Mouse (Mus musculus): ENCODE results near the gene Flad1. TPM values are rescaled to one million over a fixed set of nuclear protein-coding genes. Genes with fewer than 3 reads are reported as not detected.

The Flad1 gene
- polyA plus RNA-seq, 1 experiment from 2014 or later: 18.1 TPM

- 95% methylated on average over 8 of the region's 8 CpGs for WGBS
- peaks cover 32% of the 10 kb centered on the region for H3K36me3 ChIP-seq (ENCODE audit: insufficient read depth)
- no peaks in the 10 kb centered on the region for H3K9me3 ChIP-seq (ENCODE audit: low read depth, low read length)
- DNase-seq: no peak
- H3K4me1 ChIP-seq (ENCODE audit: insufficient read depth): peaks cover 17% of the 10 kb centered on the region
- H3K27me3 ChIP-seq (ENCODE audit: insufficient read depth, low read length): no peaks in the 10 kb centered on the region
- no peak overlapping the region for H3K9ac ChIP-seq
- TF ChIP-seq CTCF (IDR thresholded peaks at IDR 0.05; ENCODE audit: low read depth): no peak
- 0 out of 2 replicates have a peak overlapping the region, but pooled peaks have one; percentile 55 for H3K4me3 ChIP-seq (ENCODE audit: low read depth, low read length)
- ATAC-seq (ENCODE audit: insufficient read depth): no peak
- no peak overlapping the region for H3K27ac ChIP-seq (ENCODE audit: low read depth)
- H3K4me2 ChIP-seq: peak overlapping the region; percentile 86
Observed at GRCm38 (mm10) chr3:89416158-89416557, 4.5 kb upstream of the Flad1 start.

DNA sequence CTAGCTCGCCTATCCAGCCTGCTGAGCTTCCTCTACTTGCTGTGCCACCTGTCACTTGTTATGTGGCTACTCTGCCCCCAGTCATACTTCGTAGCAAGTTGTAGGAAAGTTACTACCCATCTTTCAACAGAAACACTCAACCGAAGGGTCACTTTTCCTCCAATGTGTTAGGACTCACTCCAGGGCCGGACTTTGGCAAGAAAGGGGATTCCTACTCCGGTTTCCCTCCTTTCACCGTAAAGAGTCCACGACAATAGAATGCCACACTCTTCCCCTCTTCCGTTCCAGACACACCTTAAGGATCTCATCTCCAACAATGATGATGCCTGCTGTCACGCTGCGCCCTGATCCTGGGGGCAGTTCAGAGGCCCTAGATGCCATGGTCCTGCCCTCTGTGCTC lies 806 bp downstream of the Flad1 start:
- DNase-seq: no peak
- Histone ChIP-seq H3K4me3 (ENCODE audit: low read depth, low read length) (peak overlapping the region; percentile 57), H3K27me3 (ENCODE audit: insufficient read depth, low read length) (no peaks in the 10 kb centered on the region), H3K9me3 (ENCODE audit: low read depth, low read length) (no peaks in the 10 kb centered on the region), H3K9ac (peak overlapping the region; percentile 56), H3K36me3 (ENCODE audit: insufficient read depth) (peaks cover 41% of the 10 kb centered on the region), H3K4me2 (peak overlapping the region; percentile 76), H3K4me1 (ENCODE audit: insufficient read depth) (0 out of 2 replicates have a peak, but pooled peaks cover 3% of the 10 kb centered on the region), H3K27ac (ENCODE audit: low read depth) (no peak overlapping the region)
- TF ChIP-seq CTCF (IDR thresholded peaks at IDR 0.05; ENCODE audit: low read depth): no peak
- ATAC-seq (ENCODE audit: insufficient read depth): no peak
- 73% methylated on average over 10 of the region's 10 CpGs for WGBS

- no peaks in the 10 kb centered on the region for H3K27me3 ChIP-seq (ENCODE audit: insufficient read depth, low read length)
- no peak overlapping the region for H3K27ac ChIP-seq (ENCODE audit: low read depth)
- no peak overlapping the region for H3K9ac ChIP-seq
- TF ChIP-seq CTCF (IDR thresholded peaks at IDR 0.05; ENCODE audit: low read depth): no peak
- no peak overlapping the region for H3K4me3 ChIP-seq (ENCODE audit: low read depth, low read length)
- ATAC-seq (ENCODE audit: insufficient read depth): no peak
- no peak overlapping the region for H3K4me2 ChIP-seq
- 93% methylated on average over 3 of the region's 3 CpGs for WGBS
- DNase-seq: no peak
- 0 out of 2 replicates have a peak, but pooled peaks cover 3% of the 10 kb centered on the region for H3K4me1 ChIP-seq (ENCODE audit: insufficient read depth)
- peaks cover 29% of the 10 kb centered on the region for H3K36me3 ChIP-seq (ENCODE audit: insufficient read depth)
- no peaks in the 10 kb centered on the region for H3K9me3 ChIP-seq (ENCODE audit: low read depth, low read length)
Observed at GRCm38 (mm10) chr3:89409701-89410100, 2.0 kb downstream of the Flad1 start.

DNA sequence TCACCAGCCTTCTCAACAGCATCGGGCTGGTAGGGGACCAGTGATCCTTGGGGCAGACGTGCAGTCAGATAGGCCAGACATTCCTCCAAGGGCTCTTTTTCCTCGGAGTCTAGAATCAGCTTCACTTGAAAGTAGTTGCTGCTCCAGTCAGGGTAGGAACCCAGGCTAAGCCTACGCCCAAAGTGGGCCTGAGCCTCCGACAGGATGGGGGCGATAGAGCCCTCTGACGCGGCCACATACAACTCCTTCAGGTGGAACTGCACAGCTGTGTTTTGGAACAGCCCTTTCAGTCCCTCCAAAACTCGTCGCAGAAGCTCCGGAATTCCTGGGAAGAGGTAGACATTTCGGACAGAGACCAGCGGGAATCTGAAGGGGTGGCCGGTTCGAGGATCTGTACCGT lies 3.2 kb downstream of the Flad1 start:
- DNase-seq: no peak
- Histone ChIP-seq H3K9ac (no peak overlapping the region), H3K9me3 (ENCODE audit: low read depth, low read length) (no peaks in the 10 kb centered on the region), H3K4me2 (no peak overlapping the region), H3K27me3 (ENCODE audit: insufficient read depth, low read length) (no peaks in the 10 kb centered on the region), H3K4me3 (ENCODE audit: low read depth, low read length) (no peak overlapping the region), H3K4me1 (ENCODE audit: insufficient read depth) (0 out of 2 replicates have a peak, but pooled peaks cover 3% of the 10 kb centered on the region), H3K36me3 (ENCODE audit: insufficient read depth) (peaks cover 24% of the 10 kb centered on the region; the same call in 1 of the 2 replicates), H3K27ac (ENCODE audit: low read depth) (no peak overlapping the region)
- 52% methylated on average over 16 of the region's 16 CpGs for whole genome bisulfite sequencing
- no peak for ATAC-seq (ENCODE audit: insufficient read depth)
- TF ChIP-seq CTCF (IDR thresholded peaks at IDR 0.05; ENCODE audit: low read depth): no peak

DNA sequence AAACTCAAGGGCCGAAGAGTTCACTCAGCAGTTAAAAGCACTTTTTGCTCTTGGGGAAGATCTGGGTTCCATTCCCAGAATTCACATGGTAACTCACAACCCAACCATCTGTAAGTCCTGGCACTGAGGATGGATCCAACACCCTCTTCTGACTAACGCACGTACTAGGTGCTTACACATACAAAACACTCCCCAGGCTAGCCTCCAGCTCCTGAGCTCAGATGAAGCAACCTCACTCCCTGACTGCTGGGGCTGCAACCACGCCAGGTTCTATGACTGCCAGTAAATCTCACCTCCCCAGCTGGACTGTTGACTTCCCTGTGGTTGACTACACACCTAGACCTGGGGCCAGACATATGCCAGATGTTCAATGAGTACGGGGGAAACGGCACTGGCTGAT lies 4.8 kb downstream of the Flad1 start:
- no peaks in the 10 kb centered on the region for H3K27me3 ChIP-seq (ENCODE audit: insufficient read depth, low read length)
- H3K9me3 ChIP-seq (ENCODE audit: low read depth, low read length): no peaks in the 10 kb centered on the region
- no peak overlapping the region for H3K9ac ChIP-seq
- H3K36me3 ChIP-seq (ENCODE audit: insufficient read depth): peaks cover 24% of the 10 kb centered on the region; the same call in 1 of the 2 replicates
- no peak overlapping the region for H3K4me3 ChIP-seq (ENCODE audit: low read depth, low read length)
- no peak overlapping the region for H3K27ac ChIP-seq (ENCODE audit: low read depth)
- WGBS: 83% methylated on average over 6 of the region's 6 CpGs
- no peak for DNase-seq
- no peak for TF ChIP-seq CTCF (IDR thresholded peaks at IDR 0.05; ENCODE audit: low read depth)
- H3K4me2 ChIP-seq: no peak overlapping the region
- H3K4me1 ChIP-seq (ENCODE audit: insufficient read depth): no peaks in the 10 kb centered on the region
- ATAC-seq (ENCODE audit: insufficient read depth): no peak

DNA sequence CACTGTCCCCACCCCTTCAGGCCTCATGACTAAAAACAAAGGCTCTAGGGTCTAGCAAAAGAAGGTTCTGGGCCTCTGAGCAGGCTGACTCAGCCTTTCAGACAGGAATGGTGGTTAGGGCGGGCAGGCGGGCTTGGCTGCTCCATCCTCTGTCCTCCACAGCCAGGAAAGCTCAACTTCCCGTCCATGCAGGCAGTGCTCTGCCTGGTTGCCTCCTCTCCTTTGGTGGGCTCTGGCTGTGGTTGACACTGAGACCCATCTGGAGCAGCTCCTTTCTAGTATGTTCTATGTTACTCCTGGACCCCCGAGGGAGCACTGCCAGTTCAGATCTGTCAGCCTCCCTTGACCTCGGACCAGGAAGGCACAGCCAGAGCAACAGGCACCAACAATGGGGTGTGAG lies 9.0 kb downstream of the Flad1 start, which contains the start of gene Lenep:
TSS of gene Lenep (minus strand) at position 101 of the 400 bp plus-strand sequence.
- Histone ChIP-seq H3K4me1 (ENCODE audit: insufficient read depth) (no peaks in the 10 kb centered on the region), H3K36me3 (ENCODE audit: insufficient read depth) (peaks cover 12% of the 10 kb centered on the region; the same call in 1 of the 2 replicates), H3K27me3 (ENCODE audit: insufficient read depth, low read length) (no peaks in the 10 kb centered on the region), H3K4me3 (ENCODE audit: low read depth, low read length) (no peak within 1 kb of the TSS), H3K9me3 (ENCODE audit: low read depth, low read length) (no peaks in the 10 kb centered on the region), H3K4me2 (no peak within 1 kb of the TSS), H3K9ac (no peak within 1 kb of the TSS), H3K27ac (ENCODE audit: low read depth) (no peak within 1 kb of the TSS)
- TF ChIP-seq CTCF (IDR thresholded peaks at IDR 0.05; ENCODE audit: low read depth): no peak
- 88% methylated on average over 5 of the region's 5 CpGs for WGBS
- no peak for ATAC-seq (ENCODE audit: insufficient read depth)
- DNase-seq: no peak

GRCm38 (mm10) chr3:89401329-89401728 lies 10.3 kb downstream of the Flad1 start:
- no peak overlapping the region for H3K4me3 ChIP-seq (ENCODE audit: low read depth, low read length)
- WGBS: 78% methylated on average over 7 of the region's 7 CpGs
- no peak for TF ChIP-seq CTCF (IDR thresholded peaks at IDR 0.05; ENCODE audit: low read depth)
- no peaks in the 10 kb centered on the region for H3K9me3 ChIP-seq (ENCODE audit: low read depth, low read length)
- H3K9ac ChIP-seq: no peak overlapping the region
- H3K27me3 ChIP-seq (ENCODE audit: insufficient read depth, low read length): no peaks in the 10 kb centered on the region
- no peak overlapping the region for H3K27ac ChIP-seq (ENCODE audit: low read depth)
- DNase-seq (no peak), ATAC-seq (ENCODE audit: insufficient read depth) (no peak)
- H3K36me3 ChIP-seq (ENCODE audit: insufficient read depth): 0 out of 2 replicates have a peak, but pooled peaks cover 6% of the 10 kb centered on the region
- no peaks in the 10 kb centered on the region for H3K4me1 ChIP-seq (ENCODE audit: insufficient read depth)
- no peak overlapping the region for H3K4me2 ChIP-seq

Measured in lung, embryonic 14.5 days (tissue).